Mouse (Mus musculus) heart, postnatal 10 days (tissue): ENCODE data around the gene Mcrip2. TPM values are rescaled to one million over a fixed set of nuclear protein-coding genes. Genes with fewer than 3 reads are reported as not detected.

Experiments
- DNase-seq, 2 experiments: peaks; one replicate each; pipeline ENCODE4 v3.0.0; 2021
- intact Hi-C: fragments of 180-260 bp; cut with DNase I; formaldehyde crosslinking; loops from one replicate; pipeline ENCODE4 v1.15.1; 2025
- total RNA-seq, 2 experiments: library from RNA; stranded (reverse); gene quantifications; 2 replicates each; pipeline ENCODE4 v1.2.3; 2021

Gene Mcrip2
- total RNA-seq, 2 experiments from 2014 or later: 191 to 218 TPM

DNA sequence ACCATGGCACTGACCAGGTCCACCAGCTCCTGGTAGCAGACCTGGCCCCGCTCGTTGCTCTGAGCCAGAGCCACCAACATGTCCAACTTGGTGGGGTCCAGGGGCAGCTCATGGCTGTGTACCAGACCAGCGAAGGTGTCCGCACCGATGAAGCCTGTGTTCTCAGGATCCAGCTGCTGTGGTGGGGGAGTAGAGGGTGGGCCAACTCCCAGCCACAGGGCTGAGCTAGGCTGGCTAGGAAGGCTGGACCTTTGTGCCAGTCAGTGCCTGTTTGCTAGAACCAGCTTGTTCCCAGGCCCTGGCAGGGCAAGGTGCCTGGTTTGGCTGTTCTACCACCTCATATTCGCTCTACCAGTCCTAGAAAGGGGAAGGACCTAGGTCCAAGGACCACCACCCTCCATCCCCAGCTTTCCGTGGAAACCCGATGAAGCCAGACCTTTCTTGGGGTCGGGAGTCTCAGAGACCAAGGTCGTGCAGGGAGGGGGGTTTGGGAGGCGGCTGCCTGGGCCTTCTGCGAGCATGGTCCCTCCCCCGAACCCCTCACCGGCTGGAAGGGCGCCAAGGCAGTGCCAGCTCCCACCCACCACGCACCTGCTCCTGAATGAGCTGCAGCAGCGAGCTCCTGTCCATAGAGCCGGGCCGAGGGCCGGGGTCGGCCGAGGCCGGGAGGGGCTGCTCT, 32.0 kb downstream of the Mcrip2 start:
- DNase-seq: no peak
- intact Hi-C loops: no loop called here

DNA sequence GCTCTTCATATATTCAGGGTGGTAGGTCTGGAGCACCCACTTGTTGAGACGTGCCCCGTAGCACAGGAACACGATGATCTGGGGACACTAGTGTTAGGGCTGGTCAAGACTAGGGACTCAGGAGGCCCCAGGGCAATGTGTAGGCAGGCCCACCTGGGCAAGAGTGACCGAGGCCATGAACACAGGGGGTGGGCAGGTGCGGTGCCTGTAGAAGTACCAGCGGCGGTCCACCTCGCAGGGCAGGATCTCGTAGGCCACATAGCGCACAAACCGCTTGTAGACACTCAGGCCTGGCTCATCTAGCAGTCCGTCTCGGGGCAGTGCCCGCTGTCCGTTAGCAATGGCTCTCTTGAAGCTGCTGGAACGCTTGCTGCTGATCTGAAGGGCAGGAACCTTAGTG, 32.7 kb downstream of the Mcrip2 start:
- DNase-seq: no peak

DNA sequence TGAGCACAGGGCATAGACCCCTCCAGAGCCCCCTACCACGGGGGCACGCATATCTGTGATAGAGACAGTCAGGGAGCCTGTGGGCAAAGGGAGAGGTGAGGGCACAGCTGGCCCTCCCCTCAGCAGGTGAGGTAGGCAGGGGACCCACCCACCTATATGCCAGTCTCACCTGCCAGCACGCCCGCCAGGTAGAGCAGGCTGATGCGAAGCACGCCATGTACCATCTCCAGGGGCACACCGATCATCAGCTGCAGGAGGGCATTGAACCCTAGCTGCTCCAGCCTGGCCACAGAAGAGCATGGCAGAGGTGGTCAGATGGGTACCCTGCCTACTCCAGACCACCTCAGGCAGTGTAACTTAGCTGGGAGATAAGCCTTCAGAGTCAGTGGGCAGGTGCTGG, 33.3 kb downstream of the Mcrip2 start:
- intact Hi-C loops: no loop called here
- no peak for DNase-seq

More for the DNA sequence above, 32.7 kb downstream of the Mcrip2 start:
- intact Hi-C loops: no loop called here

DNA sequence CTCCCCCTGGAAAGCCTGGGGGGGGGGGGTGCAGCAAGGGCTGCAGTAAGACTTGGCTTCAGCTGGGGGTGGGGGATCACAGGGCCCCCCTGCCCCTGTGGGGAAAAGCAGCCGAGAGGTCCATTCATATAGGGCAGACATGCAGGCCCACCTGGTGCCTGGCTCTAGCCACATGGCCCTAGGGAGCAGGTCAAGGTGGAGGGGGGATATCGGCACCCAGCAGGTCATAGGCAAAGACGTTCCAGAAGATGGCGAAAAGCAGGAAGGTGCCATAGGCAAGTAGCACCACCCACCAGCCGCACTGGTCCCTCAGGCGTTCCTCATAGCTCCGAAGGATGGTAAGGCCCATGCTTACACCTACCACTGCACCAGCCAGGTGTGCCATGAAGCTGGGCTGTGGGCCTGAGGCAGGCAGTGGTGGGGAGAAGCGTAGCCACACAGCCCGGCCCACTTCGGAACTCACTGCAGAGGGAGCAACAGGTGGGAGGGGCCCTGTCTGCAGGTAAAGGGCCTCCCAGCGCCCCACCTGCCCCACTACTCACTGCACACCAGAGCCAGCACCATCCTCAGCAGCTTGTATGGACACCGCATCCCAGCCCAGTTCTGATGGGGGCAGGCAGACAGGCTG, 33.9 kb downstream of the Mcrip2 start:
- no peak for DNase-seq
- intact Hi-C loops: no loop called here

DNA sequence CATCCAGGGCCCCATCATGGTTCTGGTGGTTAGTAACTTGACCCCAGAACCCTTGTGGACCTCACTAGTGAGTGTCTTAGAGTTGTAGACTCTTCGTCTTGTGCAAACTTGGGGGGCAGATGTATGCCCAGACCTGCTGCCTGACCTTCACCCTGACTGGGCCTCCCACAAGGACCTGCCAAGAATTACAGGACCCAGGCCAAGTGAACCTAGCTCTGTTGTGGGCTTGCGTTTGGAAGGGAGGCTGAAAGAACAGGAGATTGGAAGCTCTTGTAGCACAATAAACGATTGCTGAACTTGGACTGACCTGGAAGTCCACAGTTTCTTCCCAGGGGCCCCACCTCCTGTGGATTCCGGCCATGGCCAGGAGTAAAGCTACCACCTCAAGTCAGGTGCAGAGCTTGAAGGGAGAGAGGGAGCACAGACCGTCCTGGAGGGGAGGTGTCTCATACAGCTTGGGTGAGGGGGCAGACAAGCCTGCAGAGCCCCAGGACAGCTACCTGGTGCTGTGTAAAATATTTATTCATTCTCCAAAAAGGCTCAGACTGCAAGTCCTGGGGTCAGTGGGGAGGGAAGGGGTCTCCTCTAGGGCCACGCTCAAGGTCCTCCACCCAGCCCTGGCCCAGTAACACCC, 34.5 kb downstream of the Mcrip2 start:
- DNase-seq: peak; percentile 56 to 64
- intact Hi-C loops: no loop called here

DNA sequence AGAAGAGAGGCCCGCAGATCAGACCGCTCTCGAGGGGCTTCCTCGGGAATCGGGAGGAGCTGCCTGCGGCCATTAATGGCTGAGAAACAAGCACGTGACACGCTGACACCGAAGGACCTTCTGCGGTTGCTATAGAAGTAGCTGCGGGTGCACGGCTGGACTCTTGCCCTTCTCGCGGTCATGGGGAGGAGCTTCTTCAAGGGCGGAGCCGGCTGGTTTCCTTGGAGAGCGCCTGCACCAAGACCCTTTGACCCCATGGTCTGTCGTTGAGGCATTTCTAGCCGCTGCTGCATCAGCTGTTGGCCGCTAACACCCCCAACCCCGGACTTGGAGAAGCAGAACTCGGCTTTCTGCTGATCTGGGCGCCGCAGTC, 35.3 kb downstream of the Mcrip2 start, which contains the start of gene Stub1:
Stub1 (minus strand) TSS at position 114 of the 373 bp plus-strand sequence.
- peak; percentile 95 to 96 for DNase-seq
- intact Hi-C loops: no loop called here

GRCm38 (mm10) chr17:25832436-25833290, 35.9 kb downstream of the Mcrip2 start:
- intact Hi-C loops: no loop called here
- peak; percentile 100 for DNase-seq

DNA sequence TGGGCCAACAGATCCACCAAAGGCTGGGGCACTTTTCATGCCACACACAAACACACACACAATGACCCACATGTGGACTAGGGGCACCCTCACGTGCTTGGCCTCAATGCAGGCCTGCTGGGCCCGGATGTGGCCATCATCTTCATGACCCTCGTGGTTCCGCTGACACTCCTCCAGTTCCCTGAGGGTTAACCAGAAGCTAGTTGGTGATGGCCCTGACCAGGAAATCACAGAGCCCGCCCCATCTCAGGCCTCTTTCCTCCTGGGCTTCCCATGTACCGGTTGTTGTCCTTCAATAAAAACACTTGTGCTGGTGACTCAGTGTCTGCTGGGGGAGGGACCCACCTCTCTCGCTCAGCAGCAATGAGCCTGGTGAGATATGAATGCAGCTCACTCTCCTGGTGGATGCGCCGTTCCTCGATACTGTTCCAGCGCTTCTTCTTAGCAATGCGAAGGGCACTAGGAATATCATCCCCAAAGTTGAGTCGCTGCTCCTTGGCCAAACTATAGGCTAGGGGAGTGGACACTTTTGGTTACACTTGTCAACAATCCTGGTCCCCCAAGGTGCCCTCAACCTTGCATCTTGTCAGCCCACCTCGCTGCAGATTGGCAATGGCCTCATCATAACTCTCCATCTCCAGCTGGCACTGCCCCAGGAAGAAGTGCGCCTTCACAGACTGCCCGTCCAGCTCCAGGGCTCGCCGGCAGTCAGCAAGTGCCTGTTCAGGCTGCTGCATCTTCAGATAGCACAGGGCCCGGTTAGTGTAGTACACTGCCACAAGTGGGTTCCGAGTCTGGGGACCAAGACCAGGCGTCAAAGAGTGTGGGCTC, 36.9 kb downstream of the Mcrip2 start:
- DNase-seq: peak in 1 of 2 experiments; percentile 50
- intact Hi-C loops: no loop called here

GRCm38 (mm10) chr17:25830806-25831431, 37.6 kb downstream of the Mcrip2 start:
- DNase-seq: no peak
- intact Hi-C loops: no loop called here

GRCm38 (mm10) chr17:25830200-25830753, 38.3 kb downstream of the Mcrip2 start:
- DNase-seq: no peak
- intact Hi-C loops: no loop called here

DNA sequence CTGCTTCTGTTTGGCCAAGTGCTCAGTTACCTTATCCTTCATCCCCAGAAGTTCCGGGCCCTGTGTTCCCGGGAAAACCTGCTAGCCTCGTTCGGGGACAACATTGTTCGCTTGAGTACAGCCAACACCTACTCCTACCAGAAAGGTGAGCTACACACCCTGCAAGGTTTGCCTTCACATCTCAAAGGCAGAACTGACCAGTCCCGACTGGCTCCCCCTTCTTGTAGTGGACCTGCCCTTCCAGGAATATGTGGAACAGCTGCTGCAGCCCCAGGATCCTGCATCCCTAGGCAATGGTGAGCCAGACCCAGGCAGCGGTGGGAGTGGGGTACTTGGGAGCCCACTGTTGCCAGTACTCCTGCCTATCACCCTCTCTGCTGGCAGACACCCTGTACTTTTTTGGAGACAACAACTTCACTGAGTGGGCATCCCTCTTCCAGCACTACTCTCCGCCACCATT, 39.0 kb downstream of the Mcrip2 start:
- intact Hi-C loops: no loop called here
- no peak for DNase-seq

DNA sequence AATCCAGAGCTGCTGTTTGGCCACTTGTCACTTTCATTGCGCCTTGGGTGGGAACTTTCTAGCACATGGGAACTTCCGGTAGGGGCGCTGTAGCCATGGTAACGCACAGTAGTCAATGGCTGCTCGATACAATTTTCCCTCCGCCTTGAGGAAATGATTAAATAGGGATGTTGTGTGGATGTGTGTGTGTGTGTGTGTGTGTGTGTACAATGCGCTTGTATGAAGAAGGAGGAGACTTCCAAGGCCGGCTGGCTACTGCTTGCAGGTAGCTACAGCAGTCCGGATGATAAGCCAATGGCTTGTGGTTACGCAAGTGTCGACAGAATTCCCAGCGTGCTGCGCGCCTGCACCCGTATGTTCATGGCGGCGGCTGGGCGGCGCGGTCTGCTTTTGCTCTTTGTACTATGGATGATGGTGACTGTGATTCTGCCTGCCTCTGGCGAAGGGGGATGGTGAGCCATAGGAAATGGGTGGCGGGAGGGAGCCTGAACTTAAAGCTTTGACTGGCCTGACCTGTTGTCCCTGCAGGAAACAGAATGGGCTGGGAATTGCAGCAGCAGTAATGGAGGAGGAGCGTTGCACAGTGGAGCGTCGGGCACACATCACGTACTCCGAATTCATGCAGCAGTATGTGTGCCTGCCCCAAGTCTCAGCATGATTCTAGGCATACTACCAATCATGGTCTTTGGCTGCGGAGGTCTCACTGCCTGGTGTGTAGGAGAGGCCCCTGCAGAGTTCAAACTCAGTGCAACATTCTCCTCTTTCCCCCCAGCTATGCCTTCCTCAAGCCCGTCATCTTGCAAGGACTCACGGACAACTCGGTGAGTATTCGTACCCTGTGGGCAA, 39.6 kb downstream of the Mcrip2 start, which contains the start of gene Jmjd8:
Jmjd8 (plus strand) TSS at position 156 of the 846 bp plus-strand sequence.
- peak; percentile 83 to 85 for DNase-seq
- intact Hi-C loops: no loop called here

DNA sequence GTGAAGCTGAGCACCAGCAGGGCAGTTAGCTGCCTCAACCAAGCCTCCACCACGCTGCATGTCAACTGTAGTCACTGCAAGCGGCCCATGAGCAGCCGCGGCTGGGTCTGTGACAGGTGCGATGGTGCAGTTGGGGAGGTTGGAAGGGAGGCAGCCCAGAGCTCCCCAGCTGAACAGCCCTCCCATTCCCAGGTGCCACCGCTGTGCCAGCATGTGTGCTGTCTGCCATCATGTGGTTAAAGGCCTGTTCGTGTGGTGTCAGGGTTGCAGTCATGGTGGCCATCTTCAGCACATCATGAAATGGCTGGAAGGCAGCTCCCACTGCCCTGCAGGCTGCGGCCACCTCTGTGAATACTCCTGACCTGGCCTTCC, 40.4 kb downstream of the Mcrip2 start:
- DNase-seq: no peak
- intact Hi-C loops: no loop called here

DNA sequence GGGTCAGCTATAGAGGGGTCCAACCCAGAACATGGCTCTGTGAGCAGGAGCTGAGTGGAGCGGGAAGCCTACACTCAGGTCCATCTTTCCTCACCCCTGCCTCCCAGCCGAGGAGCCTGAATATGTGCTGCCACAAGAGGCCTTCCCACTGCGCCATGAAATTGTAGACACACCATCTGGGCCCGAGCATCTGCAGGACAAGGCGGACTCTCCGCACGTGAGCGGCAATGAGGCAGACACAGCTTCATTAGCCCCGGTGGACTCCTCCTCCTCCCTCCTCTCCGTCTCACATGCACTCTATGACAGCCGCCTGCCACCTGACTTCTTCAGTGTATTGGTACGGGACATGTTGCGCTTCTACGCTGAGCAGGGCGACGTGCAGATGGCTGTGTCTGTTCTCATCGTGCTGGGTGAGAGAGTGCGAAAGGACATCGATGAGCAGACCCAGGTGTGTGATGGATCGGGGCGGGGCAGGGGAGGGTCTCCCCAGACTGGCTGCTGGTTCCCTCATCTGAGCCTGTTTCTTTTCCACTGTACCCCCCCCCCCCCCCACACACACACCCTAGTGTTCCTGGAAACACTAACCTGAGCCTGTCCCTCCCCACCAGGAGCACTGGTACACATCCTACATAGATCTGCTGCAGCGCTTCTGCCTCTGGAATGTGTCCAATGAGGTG, 40.9 kb downstream of the Mcrip2 start:
- intact Hi-C loops: no loop called here

GRCm38 (mm10) chr17:25827011-25827410, 41.6 kb downstream of the Mcrip2 start:
- no peak for DNase-seq
- intact Hi-C loops: no loop called here

More for the DNA sequence above, 40.9 kb downstream of the Mcrip2 start:
- no peak for DNase-seq

- intact Hi-C loops: no loop called here
- DNase-seq: no peak
Measured at GRCm38 (mm10) chr17:25825984-25826570, 42.5 kb downstream of the Mcrip2 start.

DNA sequence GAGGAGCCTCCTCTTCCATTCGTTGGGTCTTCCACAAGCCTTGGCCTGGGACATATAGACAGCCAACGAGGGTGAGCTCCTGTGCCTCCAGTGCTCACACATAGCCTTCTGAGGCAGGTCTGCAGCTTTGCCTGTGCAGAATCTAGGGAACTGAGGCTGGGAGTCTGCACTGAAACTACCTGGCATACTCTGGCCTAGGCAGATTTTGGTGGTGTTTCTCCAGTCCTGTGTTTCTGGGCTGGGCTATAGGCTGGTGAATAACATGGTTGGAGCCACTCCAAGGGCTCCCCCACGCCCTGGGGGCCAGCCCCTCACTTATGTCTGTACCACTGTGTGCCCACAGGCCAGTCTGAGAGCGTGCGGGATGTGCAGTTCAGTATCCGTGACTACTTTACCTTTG, 43.3 kb downstream of the Mcrip2 start:
- intact Hi-C loops: no loop called here

More for the DNA sequence above, 43.3 kb downstream of the Mcrip2 start:
- DNase-seq: no peak
